Mouse (Mus musculus) CH12.LX (cell line): Measurements from ENCODE around the gene Zfp819. TPM values are rescaled to one million over a fixed set of nuclear protein-coding genes. Genes with fewer than 3 reads are reported as not detected.

ENCODE experiments used
- polyA plus RNA-seq: library from polyadenylated mRNA; unstranded; fragments of >175 nt; gene quantifications from 2 replicates; pipeline ENCODE4 v1.2.1, GENCODE M21; 2012; ENCODE audit warnings: low read depth; ENCODE audit not compliant: insufficient read length
- total RNA-seq, 2 experiments: library from RNA; depleted of rRNA; stranded (reverse); fragments of 300-350 nt in 1 of 2; fragments of >200 nt in 1 of 2; gene quantifications; 2 replicates each; pipeline ENCODE4 v1.2.3; 2012 to 2014

Gene Zfp819
- total and polyA plus RNA-seq, 3 experiments: not detected

Other genes with a start within 250 kb of the Zfp819 start
Only the 20 nearest of the 25 such genes appear.
- gene Lim2, start 179.5 kb upstream of the Zfp819 start, total RNA-seq (2012; rRNA removed): not detected in 2 replicates
- gene Lim2, start 179.5 kb upstream of the Zfp819 start, total RNA-seq (2014; rRNA removed): not detected in 2 replicates
- 0.10 TPM in 1 of 2 replicates, not detected in the other for gene Lim2, start 179.5 kb upstream of the Zfp819 start, polyA plus RNA-seq
- gene Nkg7, start 170.1 kb upstream of the Zfp819 start, total RNA-seq (2012; rRNA removed): 0.25 TPM in 1 of 2 replicates, not detected in the other
- gene Nkg7, start 170.1 kb upstream of the Zfp819 start, total RNA-seq (2014; rRNA removed): not detected in 2 replicates
- not detected in 2 replicates for gene Nkg7, start 170.1 kb upstream of the Zfp819 start, polyA plus RNA-seq
- gene Cldnd2, start 166.4 kb upstream of the Zfp819 start, total RNA-seq (2012; rRNA removed): not detected in 2 replicates
- not detected in 2 replicates for gene Cldnd2, start 166.4 kb upstream of the Zfp819 start, total RNA-seq (2014; rRNA removed)
- gene Cldnd2, start 166.4 kb upstream of the Zfp819 start, polyA plus RNA-seq: not detected in 2 replicates
- 186 and 201 TPM in 2 replicates for gene Etfb, start 163.1 kb upstream of the Zfp819 start, total RNA-seq (2012; rRNA removed)
- 147 and 157 TPM in 2 replicates for gene Etfb, start 163.1 kb upstream of the Zfp819 start, total RNA-seq (2014; rRNA removed)
- gene Etfb, start 163.1 kb upstream of the Zfp819 start, polyA plus RNA-seq: 201 and 248 TPM in 2 replicates
- not detected in 2 replicates for gene Gm45233, start 163.0 kb upstream of the Zfp819 start, total RNA-seq (2012; rRNA removed)
- gene Gm45233, start 163.0 kb upstream of the Zfp819 start, total RNA-seq (2014; rRNA removed): 0.39 TPM in 1 of 2 replicates, not detected in the other
- gene Gm45233, start 163.0 kb upstream of the Zfp819 start, polyA plus RNA-seq: 0.66 TPM in 1 of 2 replicates, not detected in the other
- gene Vsig10l, start 144.0 kb upstream of the Zfp819 start, total RNA-seq (2012; rRNA removed): 0.17 TPM in 2 replicates
- 0.12 TPM in 2 replicates for gene Vsig10l, start 144.0 kb upstream of the Zfp819 start, total RNA-seq (2014; rRNA removed)
- gene Vsig10l, start 144.0 kb upstream of the Zfp819 start, polyA plus RNA-seq: 0.99 and 1.8 TPM in 2 replicates
- gene Iglon5, start 117.1 kb upstream of the Zfp819 start, total RNA-seq (2012; rRNA removed): not detected in 2 replicates
- gene Iglon5, start 117.1 kb upstream of the Zfp819 start, total RNA-seq (2014; rRNA removed): not detected in 2 replicates
- not detected in 2 replicates for gene Iglon5, start 117.1 kb upstream of the Zfp819 start, polyA plus RNA-seq
- gene 4931406B18Rik, start 101.2 kb upstream of the Zfp819 start, total RNA-seq (2012; rRNA removed): not detected in 2 replicates
- not detected in 2 replicates for gene 4931406B18Rik, start 101.2 kb upstream of the Zfp819 start, total RNA-seq (2014; rRNA removed)
- not detected in 2 replicates for gene 4931406B18Rik, start 101.2 kb upstream of the Zfp819 start, polyA plus RNA-seq
- gene Cd33, start 62.7 kb upstream of the Zfp819 start, total RNA-seq (2012; rRNA removed): 0.08 TPM in 1 of 2 replicates, not detected in the other
- gene Cd33, start 62.7 kb upstream of the Zfp819 start, total RNA-seq (2014; rRNA removed): 0.09 and 0.43 TPM in 2 replicates
- gene Cd33, start 62.7 kb upstream of the Zfp819 start, polyA plus RNA-seq: 0.33 and 0.40 TPM in 2 replicates
- gene Zfp658, start 44.9 kb upstream of the Zfp819 start, total RNA-seq (2012; rRNA removed): 2.5 and 2.9 TPM in 2 replicates
- gene Zfp658, start 44.9 kb upstream of the Zfp819 start, total RNA-seq (2014; rRNA removed): 3.3 and 3.4 TPM in 2 replicates
- gene Zfp658, start 44.9 kb upstream of the Zfp819 start, polyA plus RNA-seq: 2.0 and 2.3 TPM in 2 replicates
- gene Zfp719, start 27.6 kb upstream of the Zfp819 start, total RNA-seq (2012; rRNA removed): 5.8 and 6.6 TPM in 2 replicates
- 8.6 and 9.8 TPM in 2 replicates for gene Zfp719, start 27.6 kb upstream of the Zfp819 start, total RNA-seq (2014; rRNA removed)
- gene Zfp719, start 27.6 kb upstream of the Zfp819 start, polyA plus RNA-seq: 3.5 and 5.8 TPM in 2 replicates
- not detected in 2 replicates for gene Ceacam18, start 27.5 kb downstream of the Zfp819 start, total RNA-seq (2012; rRNA removed)
- not detected in 2 replicates for gene Ceacam18, start 27.5 kb downstream of the Zfp819 start, total RNA-seq (2014; rRNA removed)
- gene Ceacam18, start 27.5 kb downstream of the Zfp819 start, polyA plus RNA-seq: not detected in 2 replicates
- gene Siglece, start 53.0 kb downstream of the Zfp819 start, total RNA-seq (2012; rRNA removed): not detected in 2 replicates
- gene Siglece, start 53.0 kb downstream of the Zfp819 start, total RNA-seq (2014; rRNA removed): 0.14 TPM in 1 of 2 replicates, not detected in the other
- 0.14 and 0.23 TPM in 2 replicates for gene Siglece, start 53.0 kb downstream of the Zfp819 start, polyA plus RNA-seq
- gene Ctu1, start 64.8 kb downstream of the Zfp819 start, total RNA-seq (2012; rRNA removed): 6.9 and 7.8 TPM in 2 replicates
- gene Ctu1, start 64.8 kb downstream of the Zfp819 start, total RNA-seq (2014; rRNA removed): 7.2 TPM in 2 replicates
- 5.3 and 5.5 TPM in 2 replicates for gene Ctu1, start 64.8 kb downstream of the Zfp819 start, polyA plus RNA-seq
- not detected in 2 replicates for gene Klk14, start 83.2 kb downstream of the Zfp819 start, total RNA-seq (2012; rRNA removed)
- gene Klk14, start 83.2 kb downstream of the Zfp819 start, total RNA-seq (2014; rRNA removed): not detected in 2 replicates
- gene Klk14, start 83.2 kb downstream of the Zfp819 start, polyA plus RNA-seq: not detected in 2 replicates
- not detected in 2 replicates for gene Klk13, start 105.4 kb downstream of the Zfp819 start, total RNA-seq (2012; rRNA removed)
- gene Klk13, start 105.4 kb downstream of the Zfp819 start, total RNA-seq (2014; rRNA removed): not detected in 2 replicates
- not detected in 2 replicates for gene Klk13, start 105.4 kb downstream of the Zfp819 start, polyA plus RNA-seq
- not detected in 2 replicates for gene Klk12, start 161.7 kb downstream of the Zfp819 start, total RNA-seq (2012; rRNA removed)
- not detected in 2 replicates for gene Klk12, start 161.7 kb downstream of the Zfp819 start, total RNA-seq (2014; rRNA removed)
- gene Klk12, start 161.7 kb downstream of the Zfp819 start, polyA plus RNA-seq: not detected in 2 replicates
- gene Klk11, start 167.4 kb downstream of the Zfp819 start, total RNA-seq (2012; rRNA removed): not detected in 2 replicates
- not detected in 2 replicates for gene Klk11, start 167.4 kb downstream of the Zfp819 start, total RNA-seq (2014; rRNA removed)
- not detected in 2 replicates for gene Klk11, start 167.4 kb downstream of the Zfp819 start, polyA plus RNA-seq
- not detected in 2 replicates for gene Klk10, start 173.9 kb downstream of the Zfp819 start, total RNA-seq (2012; rRNA removed)
- gene Klk10, start 173.9 kb downstream of the Zfp819 start, total RNA-seq (2014; rRNA removed): not detected in 2 replicates
- gene Klk10, start 173.9 kb downstream of the Zfp819 start, polyA plus RNA-seq: not detected in 2 replicates
- gene Klk9, start 184.7 kb downstream of the Zfp819 start, total RNA-seq (2012; rRNA removed): 0.08 TPM in 1 of 2 replicates, not detected in the other
- gene Klk9, start 184.7 kb downstream of the Zfp819 start, total RNA-seq (2014; rRNA removed): not detected in 2 replicates
- gene Klk9, start 184.7 kb downstream of the Zfp819 start, polyA plus RNA-seq: not detected in 2 replicates